Mouse (Mus musculus): ENCODE data around the gene Pxylp1.

DNA sequence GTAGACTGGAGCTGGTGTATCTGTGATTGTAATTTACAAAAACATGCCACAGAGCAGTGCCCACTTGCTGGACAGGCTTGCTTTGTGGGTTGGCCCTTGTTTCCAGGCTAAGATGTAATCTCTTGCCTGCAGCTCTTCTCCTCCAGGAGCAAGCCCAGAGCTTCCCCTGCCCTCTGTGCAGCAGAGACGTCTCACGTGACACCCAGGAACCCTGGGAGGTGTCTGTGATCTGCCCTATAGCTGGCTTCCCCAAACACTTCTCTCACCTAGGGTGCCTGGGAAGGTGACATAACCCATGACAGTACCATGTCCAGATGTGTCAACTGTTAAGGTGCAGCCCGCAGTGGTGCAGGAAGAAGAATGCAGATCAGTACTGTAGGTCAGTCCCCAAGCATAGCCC, 28.9 kb downstream of the Pxylp1 start:
- TF ChIP-seq CTCF (IDR thresholded peaks at IDR 0.05; ENCODE audit: extremely low read depth, insufficient read length, insufficient replicate concordance, low read depth, low read length): no peak
- no peak for TF ChIP-seq POLR2A (IDR thresholded peaks at IDR 0.05; ENCODE audit: low read depth, low read length)
